Mouse (Mus musculus) forebrain, embryonic 11.5 days (tissue): ENCODE measurements around the gene Fstl4. TPM values are rescaled to one million over a fixed set of nuclear protein-coding genes. Genes with fewer than 3 reads are reported as not detected.

ENCODE experiments used
- ATAC-seq: fragments of 200-750 bp; cut with Nextera tagmentation; replicated peaks from 2 replicates; pipeline ENCODE4 v1.8.0; 2017; ENCODE audit warnings: moderate TSS enrichment; ENCODE audit not compliant: low FRiP score
- DNase-seq: peaks from one replicate; pipeline ENCODE4 v3.0.0-alpha.2; 2017; ENCODE audit warnings: low spot score
- H3K27ac ChIP-seq: fragments of 300-500 bp; sonication (generic); 2 replicates; pipeline ENCODE4 v1.5.1; 2014; ENCODE audit warnings: low read depth, low read length
- H3K27me3 ChIP-seq: fragments of 300-500 bp; sonication (generic); 2 replicates; pipeline ENCODE4 v1.6.1; 2014; ENCODE audit warnings: mild to moderate bottlenecking, low read length, mixed read lengths; ENCODE audit not compliant: control insufficient read depth, insufficient read depth
- H3K36me3 ChIP-seq: fragments of 300-500 bp; sonication (generic); 2 replicates; pipeline ENCODE4 v1.6.1; 2014; ENCODE audit warnings: mild to moderate bottlenecking, low read length, moderate library complexity, mixed read lengths; ENCODE audit not compliant: control insufficient read depth, insufficient read depth
- H3K4me1 ChIP-seq: fragments of 300-500 bp; sonication (generic); replicated peaks from 2 replicates; pipeline ENCODE4 v1.6.1; 2014; ENCODE audit warnings: low read length, mixed read lengths; ENCODE audit not compliant: control insufficient read depth, insufficient read depth
- H3K4me2 ChIP-seq: fragments of 300-500 bp; sonication (generic); 2 replicates; pipeline ENCODE4 v1.6.1; 2014; ENCODE audit warnings: low read depth, mild to moderate bottlenecking, low read length, moderate library complexity, mixed read lengths; ENCODE audit not compliant: severe bottlenecking
- H3K4me3 ChIP-seq: fragments of 300-500 bp; sonication (generic); 2 replicates; pipeline ENCODE4 v1.5.1; 2014; ENCODE audit warnings: low read depth, low read length
- H3K9ac ChIP-seq: fragments of 300-500 bp; sonication (generic); 2 replicates; pipeline ENCODE4 v1.6.1; 2014; ENCODE audit warnings: low read length
- H3K9me3 ChIP-seq: fragments of 300-500 bp; sonication (generic); 2 replicates; pipeline ENCODE4 v1.6.1; 2016; ENCODE audit warnings: low read length, mixed read lengths; ENCODE audit not compliant: control insufficient read depth
- WGBS: fragments of 180-500 bp; shearing (Covaris S2); extraction: QIAGEN DNeasy Blood & Tissue Kit; methylation state at CpG from one replicate; pipeline ENCODE4 v1.1.7; 2014; 5-methylcytosine and 5-hydroxymethylcytosine counted together
- polyA plus RNA-seq: library from polyadenylated mRNA; unstranded; fragments of >200 nt; fragmentation: Nextera tagmentation; extraction: Ambion mirVana; gene quantifications from 2 replicates; pipeline ENCODE4 v1.2.1, GENCODE M21; 2014

Gene Fstl4
- polyA plus RNA-seq, 1 experiment from 2014 or later, result 0.73 TPM

GRCm38 (mm10) chr11:53058557-53058956 is 294.1 kb downstream of the Fstl4 start:
- no peak for ATAC-seq
- H3K36me3 ChIP-seq, result no peaks in the 10 kb centered on the region
- H3K4me2 ChIP-seq, result no peak overlapping the region
- H3K9ac ChIP-seq, result no peak overlapping the region
- WGBS, result 46% methylated on average over 7 of the region's 7 CpGs
- H3K4me3 ChIP-seq, result no peak overlapping the region
- H3K27ac ChIP-seq, result no peak overlapping the region
- DNase-seq, result no peak
- no peaks in the 10 kb centered on the region for H3K9me3 ChIP-seq
- H3K4me1 ChIP-seq, result no peaks in the 10 kb centered on the region
- H3K27me3 ChIP-seq, result no peaks in the 10 kb centered on the region

GRCm38 (mm10) chr11:53067699-53068478 is 303.5 kb downstream of the Fstl4 start:
- Histone ChIP-seq H3K27me3 (peaks cover 6% of the 10 kb centered on the region), H3K4me1 (peaks cover 3% of the 10 kb centered on the region; the same call in 1 of the 2 replicates), H3K9me3 (no peaks in the 10 kb centered on the region), H3K9ac (no peak overlapping the region), H3K27ac (no peak overlapping the region), H3K4me2 (no peak overlapping the region), H3K36me3 (no peaks in the 10 kb centered on the region), H3K4me3 (no peak overlapping the region)
- 9% methylated on average over 14 of the region's 14 CpGs for WGBS
- DNase-seq (peak; percentile 62), ATAC-seq (no peak)

GRCm38 (mm10) chr11:53068479-53069065 is 304.1 kb downstream of the Fstl4 start:
- no peak overlapping the region for H3K4me2 ChIP-seq
- no peaks in the 10 kb centered on the region for H3K9me3 ChIP-seq
- H3K4me1 ChIP-seq, result peaks cover 3% of the 10 kb centered on the region; the same call in 1 of the 2 replicates
- ATAC-seq, result no peak
- no peak overlapping the region for H3K27ac ChIP-seq
- H3K36me3 ChIP-seq, result no peaks in the 10 kb centered on the region
- H3K27me3 ChIP-seq, result peaks cover 6% of the 10 kb centered on the region
- no peak overlapping the region for H3K4me3 ChIP-seq
- WGBS, result 54% methylated on average over 16 of the region's 16 CpGs
- no peak overlapping the region for H3K9ac ChIP-seq
- DNase-seq, result peak; percentile 55

- DNase-seq, result no peak
- no peak for ATAC-seq
- peaks cover 6% of the 10 kb centered on the region for H3K27me3 ChIP-seq
- no peak overlapping the region for H3K4me3 ChIP-seq
- no peak overlapping the region for H3K9ac ChIP-seq
- 74% methylated on average over 6 of the region's 6 CpGs for WGBS
- H3K27ac ChIP-seq, result no peak overlapping the region
- H3K4me2 ChIP-seq, result no peak overlapping the region
- no peaks in the 10 kb centered on the region for H3K9me3 ChIP-seq
- H3K4me1 ChIP-seq, result peaks cover 3% of the 10 kb centered on the region; the same call in 1 of the 2 replicates
- H3K36me3 ChIP-seq, result no peaks in the 10 kb centered on the region
Observed at GRCm38 (mm10) chr11:53069751-53070150, 305.3 kb downstream of the Fstl4 start.

- 91% methylated on average over 1 of the region's 1 CpGs for WGBS
- no peak for ATAC-seq
- no peak overlapping the region for H3K9ac ChIP-seq
- H3K4me2 ChIP-seq, result no peak overlapping the region
- no peaks in the 10 kb centered on the region for H3K36me3 ChIP-seq
- no peak overlapping the region for H3K27ac ChIP-seq
- peaks cover 6% of the 10 kb centered on the region for H3K27me3 ChIP-seq
- DNase-seq, result no peak
- H3K9me3 ChIP-seq, result no peaks in the 10 kb centered on the region
- H3K4me1 ChIP-seq, result peaks cover 3% of the 10 kb centered on the region; the same call in 1 of the 2 replicates
- no peak overlapping the region for H3K4me3 ChIP-seq
Observed at GRCm38 (mm10) chr11:53071602-53072001, 307.2 kb downstream of the Fstl4 start.

- DNase-seq (no peak), ATAC-seq (no peak)
- WGBS, result 88% methylated on average over 7 of the region's 7 CpGs
- Histone ChIP-seq H3K4me1 (no peaks in the 10 kb centered on the region), H3K36me3 (no peaks in the 10 kb centered on the region), H3K27me3 (no peaks in the 10 kb centered on the region), H3K9me3 (no peaks in the 10 kb centered on the region; the same call in 1 of the 2 replicates), H3K27ac (no peak overlapping the region), H3K4me2 (no peak overlapping the region), H3K4me3 (no peak overlapping the region), H3K9ac (no peak overlapping the region)
Observed at GRCm38 (mm10) chr11:53077641-53078040, 313.2 kb downstream of the Fstl4 start.

GRCm38 (mm10) chr11:53078419-53079334 is 314.2 kb downstream of the Fstl4 start:
- no peak overlapping the region for H3K4me3 ChIP-seq
- no peak overlapping the region for H3K4me2 ChIP-seq
- DNase-seq, result no peak
- H3K36me3 ChIP-seq, result no peaks in the 10 kb centered on the region
- no peak for ATAC-seq
- no peaks in the 10 kb centered on the region for H3K27me3 ChIP-seq
- no peak overlapping the region for H3K27ac ChIP-seq
- no peaks in the 10 kb centered on the region; the same call in 1 of the 2 replicates for H3K9me3 ChIP-seq
- H3K4me1 ChIP-seq, result no peaks in the 10 kb centered on the region
- WGBS, result 77% methylated on average over 7 of the region's 7 CpGs
- H3K9ac ChIP-seq, result no peak overlapping the region

- no peak overlapping the region for H3K27ac ChIP-seq
- 86% methylated on average over 6 of the region's 6 CpGs for WGBS
- no peak for DNase-seq
Observed at GRCm38 (mm10) chr11:53081310-53081709, 316.9 kb downstream of the Fstl4 start.

More at GRCm38 (mm10) chr11:53081310-53081709, 316.9 kb downstream of the Fstl4 start:
- H3K4me3 ChIP-seq, result no peak overlapping the region
- no peaks in the 10 kb centered on the region for H3K36me3 ChIP-seq
- H3K27me3 ChIP-seq, result no peaks in the 10 kb centered on the region
- H3K4me2 ChIP-seq, result no peak overlapping the region
- ATAC-seq, result no peak
- no peak overlapping the region for H3K9ac ChIP-seq
- H3K4me1 ChIP-seq, result no peaks in the 10 kb centered on the region
- H3K9me3 ChIP-seq, result no peaks in the 10 kb centered on the region; the same call in 1 of the 2 replicates
